Mouse (Mus musculus): ENCODE data around the gene Foxd1. TPM values are rescaled to one million over a fixed set of nuclear protein-coding genes. Genes with fewer than 3 reads are reported as not detected.

Foxd1 gene
- polyA plus RNA-seq, 1 experiment, result 3.2 TPM

DNA sequence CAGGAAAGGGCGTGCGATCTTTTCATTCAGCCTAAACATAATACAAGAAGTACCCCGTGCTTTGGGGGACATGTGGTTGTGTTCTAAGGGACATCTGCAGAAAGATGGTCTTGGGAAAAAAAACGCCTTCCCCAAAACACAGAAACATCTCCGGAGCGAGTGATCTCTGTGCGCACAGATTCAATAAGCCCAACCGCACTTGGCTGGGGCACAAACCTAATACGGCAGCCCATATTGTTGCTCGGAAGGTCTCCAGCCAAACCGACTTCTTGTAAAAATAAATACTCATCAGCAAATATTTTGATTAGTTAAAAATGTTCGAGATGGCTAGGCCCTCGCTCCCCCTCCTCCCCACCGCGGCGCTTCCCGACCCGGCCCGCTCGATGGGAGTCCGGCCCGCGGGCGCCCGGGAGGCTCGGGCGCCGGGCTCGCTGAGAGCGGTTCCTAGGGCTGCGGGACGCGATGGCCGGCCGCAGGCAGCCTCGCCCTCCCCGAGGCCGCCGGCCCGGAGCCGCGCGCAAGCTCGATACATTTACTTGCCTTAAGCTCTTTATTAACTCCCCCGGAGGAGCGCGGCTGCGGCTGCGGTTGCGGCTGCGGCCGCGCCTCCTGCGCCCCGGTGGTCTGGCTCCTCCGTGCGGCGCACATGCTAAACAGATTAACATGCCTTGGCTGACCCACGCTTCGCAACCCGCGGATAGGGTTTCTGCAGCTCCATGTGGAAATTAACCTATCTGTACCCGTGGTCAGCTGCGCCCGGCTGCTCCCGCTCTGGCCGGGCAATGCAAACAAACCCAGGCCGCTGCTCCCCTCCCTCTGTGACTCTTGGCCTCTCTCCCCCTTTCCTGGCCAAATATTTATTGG, 37.0 kb downstream of the Foxd1 start:
- peak; percentile 69 for DNase-seq (ENCODE audit: low read depth)
- TF ChIP-seq POLR2A (IDR thresholded peaks at IDR 0.05; ENCODE audit: borderline replicate concordance, extremely low read depth, insufficient read depth, insufficient read length, poor library complexity, severe bottlenecking) (no peak), CTCF (IDR thresholded peaks at IDR 0.05; ENCODE audit: borderline replicate concordance, extremely low read depth, insufficient read depth, insufficient read length) (no peak)

DNA sequence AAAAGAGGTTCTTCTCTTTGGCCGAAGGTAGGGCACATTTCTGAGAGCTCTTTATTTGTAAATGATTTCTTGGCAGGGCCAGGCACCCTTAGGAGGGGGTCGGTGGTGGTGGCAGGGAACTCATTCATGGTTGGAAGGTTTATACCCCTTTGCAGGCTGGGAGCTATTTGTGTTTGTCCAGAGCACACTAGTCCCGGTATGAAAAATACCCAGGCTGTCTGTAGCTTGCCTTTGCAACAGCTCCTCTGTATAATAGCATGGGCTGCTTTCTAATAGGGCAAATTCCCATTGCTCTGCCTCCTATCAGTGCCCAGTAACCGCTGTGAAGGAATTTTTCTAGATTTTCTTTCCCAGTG, 37.6 kb downstream of the Foxd1 start:
- DNase-seq (ENCODE audit: low read depth), result no peak
- TF ChIP-seq CTCF (IDR thresholded peaks at IDR 0.05; ENCODE audit: borderline replicate concordance, extremely low read depth, insufficient read depth, insufficient read length) (no peak), POLR2A (IDR thresholded peaks at IDR 0.05; ENCODE audit: borderline replicate concordance, extremely low read depth, insufficient read depth, insufficient read length, poor library complexity, severe bottlenecking) (no peak)

DNA sequence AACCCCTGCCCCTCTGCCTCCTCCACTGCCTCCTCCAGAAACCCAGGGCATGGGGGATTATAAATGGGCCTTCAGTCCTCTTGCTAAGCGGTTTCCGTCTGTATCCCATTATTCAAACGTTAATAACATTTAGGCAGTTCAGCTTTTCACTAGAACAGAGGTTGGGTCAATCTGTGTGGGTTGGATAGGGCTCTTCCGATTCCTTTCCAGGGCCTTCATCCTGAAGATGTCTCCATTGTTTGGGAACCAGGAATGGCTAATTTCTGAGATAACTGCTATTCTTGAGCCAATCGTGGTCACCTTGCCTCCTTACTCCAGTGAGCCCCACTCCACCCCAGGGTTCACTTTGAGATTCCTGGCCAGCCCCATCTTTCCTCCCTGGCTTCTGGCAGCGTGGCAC, 38.0 kb downstream of the Foxd1 start:
- no peak for DNase-seq (ENCODE audit: low read depth)
- TF ChIP-seq POLR2A (IDR thresholded peaks at IDR 0.05; ENCODE audit: borderline replicate concordance, extremely low read depth, insufficient read depth, insufficient read length, poor library complexity, severe bottlenecking), result no peak
- TF ChIP-seq CTCF (IDR thresholded peaks at IDR 0.05; ENCODE audit: borderline replicate concordance, extremely low read depth, insufficient read depth, insufficient read length), result no peak

DNA sequence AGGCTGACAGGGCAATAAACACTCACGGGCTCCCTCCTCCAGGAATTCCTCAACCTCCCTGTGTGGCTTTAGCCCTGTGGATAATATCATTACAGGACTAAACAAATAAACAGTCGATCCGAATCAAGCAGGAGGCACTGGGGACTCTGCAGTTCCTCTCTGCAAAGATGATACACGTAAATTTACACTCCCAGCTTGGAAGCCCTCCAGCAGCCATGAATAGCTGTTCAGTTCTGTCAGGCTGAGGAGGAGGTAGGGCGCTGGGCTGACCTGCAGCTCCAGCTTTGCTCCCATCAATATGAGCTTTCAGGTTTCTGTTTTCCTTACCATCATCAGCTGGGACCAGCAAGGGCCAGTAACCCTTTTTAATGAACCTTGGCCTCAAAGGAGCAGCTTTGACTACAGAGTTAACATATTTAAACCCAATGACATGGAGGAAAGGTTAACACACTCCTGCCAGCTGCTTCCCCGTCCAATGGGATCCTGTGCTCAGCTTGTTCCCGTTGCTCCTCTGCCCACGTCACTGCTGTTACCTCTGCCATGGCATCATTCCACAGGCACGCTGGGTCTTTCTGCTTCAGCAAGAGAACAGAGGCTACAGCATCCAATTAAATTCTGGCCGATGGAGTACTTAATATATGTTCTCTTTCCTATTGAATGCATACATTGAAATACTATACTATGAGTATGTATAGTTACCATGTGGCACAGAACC, 39.5 kb downstream of the Foxd1 start:
- DNase-seq (ENCODE audit: low read depth), result peak; percentile 45
- TF ChIP-seq POLR2A (IDR thresholded peaks at IDR 0.05; ENCODE audit: borderline replicate concordance, extremely low read depth, insufficient read depth, insufficient read length, poor library complexity, severe bottlenecking), result no peak
- TF ChIP-seq CTCF (IDR thresholded peaks at IDR 0.05; ENCODE audit: borderline replicate concordance, extremely low read depth, insufficient read depth, insufficient read length), result no peak

Other genes starting within 250 kb of the Foxd1 start
- gene Arhgef28, start 147.8 kb upstream of the Foxd1 start, polyA plus RNA-seq (2012; rRNA removed), result 8.7 and 11.3 TPM in 2 replicates
- 21.8 and 22.8 TPM in 2 replicates for gene Utp15, start 91.2 kb upstream of the Foxd1 start, polyA plus RNA-seq (2012; rRNA removed)
- gene Ankra2, start 91.2 kb upstream of the Foxd1 start, polyA plus RNA-seq (2012; rRNA removed), result 77.3 and 90.2 TPM in 2 replicates
- gene Gm21976, start 74.4 kb upstream of the Foxd1 start, polyA plus RNA-seq (2012; rRNA removed), result not detected in 2 replicates
- 459 and 601 TPM in 2 replicates for gene Btf3, start 37.2 kb upstream of the Foxd1 start, polyA plus RNA-seq (2012; rRNA removed)
- 0.71 and 0.98 TPM in 2 replicates for gene Gm10320, start 137.8 kb downstream of the Foxd1 start, polyA plus RNA-seq (2012; rRNA removed)

Data from brain, embryonic 14.5 days (tissue).